Mouse (Mus musculus) C2C12 (cell line): ENCODE results near the gene Glrx.

Experiments
- CTCF ChIP-seq: IDR thresholded peaks from one replicate; pipeline ENCODE4 v1.5.1; 2011; ENCODE audit not compliant: control insufficient read depth, insufficient read depth, insufficient read length
- MAX ChIP-seq: IDR thresholded peaks from one replicate; pipeline ENCODE4 v1.6.1; 2011; ENCODE audit warnings: mild to moderate bottlenecking, control low read depth
- MYOD1 ChIP-seq: IDR thresholded peaks from one replicate; pipeline ENCODE4 v1.6.1; 2011; ENCODE audit warnings: low read depth; ENCODE audit not compliant: control insufficient read depth, insufficient read length
- USF1 ChIP-seq: IDR thresholded peaks from one replicate; pipeline ENCODE4 v1.6.1; 2011; ENCODE audit warnings: low read depth, mild to moderate bottlenecking, control low read depth, moderate library complexity

DNA sequence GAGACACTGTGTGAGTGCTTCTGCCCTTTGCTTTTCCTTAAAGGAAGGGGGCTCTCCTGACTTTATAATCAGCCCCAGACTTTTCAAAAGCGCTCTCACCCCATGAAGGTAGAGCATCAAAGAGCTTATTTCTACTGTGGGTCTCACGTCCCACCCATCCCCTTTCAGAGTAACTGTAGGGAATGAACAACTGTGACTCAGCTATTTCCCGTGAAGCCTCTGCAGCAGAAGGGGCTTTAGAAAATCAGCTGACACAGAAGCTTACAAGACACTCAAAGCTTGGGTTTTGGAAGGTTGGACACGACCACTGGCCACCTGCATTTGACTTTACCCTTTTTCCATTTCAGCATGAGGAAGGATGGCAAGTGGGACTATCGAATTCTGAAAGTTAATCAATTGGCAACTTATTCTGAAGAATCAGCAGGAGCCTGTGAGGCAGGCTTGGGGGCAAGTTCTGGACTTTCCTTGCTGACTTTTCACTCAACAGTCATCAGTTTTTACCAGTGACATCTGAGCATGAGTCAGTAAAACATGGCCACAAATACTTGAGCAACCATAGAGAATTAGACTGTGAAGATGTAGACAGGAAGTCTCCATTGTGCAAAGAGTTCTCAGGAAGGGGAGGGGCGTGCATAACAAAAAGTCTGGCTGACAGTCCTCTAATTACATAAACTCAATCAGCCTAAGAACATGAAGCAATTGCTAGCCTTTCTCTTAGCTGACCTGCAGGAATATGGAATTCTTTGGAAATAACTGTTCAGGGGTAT, 45.6 kb upstream of the Glrx start:
- TF ChIP-seq CTCF, result no peak
- no peak for TF ChIP-seq USF1
- TF ChIP-seq MYOD1, result no peak
- TF ChIP-seq MAX, result no peak
